Mouse (Mus musculus) stomach, postnatal 0 days (tissue): ENCODE data around the gene 1700022I11Rik.

Experiments used
- CTCF ChIP-seq: IDR thresholded peaks from 2 replicates; pipeline ENCODE4 v1.5.1; 2016; ENCODE audit warnings: antibody characterized with exemption, low read depth, mild to moderate bottlenecking, moderate library complexity
- EP300 ChIP-seq: optimal IDR thresholded peaks from 2 replicates; pipeline ENCODE3; 2016; ENCODE audit warnings: antibody characterized with exemption

DNA sequence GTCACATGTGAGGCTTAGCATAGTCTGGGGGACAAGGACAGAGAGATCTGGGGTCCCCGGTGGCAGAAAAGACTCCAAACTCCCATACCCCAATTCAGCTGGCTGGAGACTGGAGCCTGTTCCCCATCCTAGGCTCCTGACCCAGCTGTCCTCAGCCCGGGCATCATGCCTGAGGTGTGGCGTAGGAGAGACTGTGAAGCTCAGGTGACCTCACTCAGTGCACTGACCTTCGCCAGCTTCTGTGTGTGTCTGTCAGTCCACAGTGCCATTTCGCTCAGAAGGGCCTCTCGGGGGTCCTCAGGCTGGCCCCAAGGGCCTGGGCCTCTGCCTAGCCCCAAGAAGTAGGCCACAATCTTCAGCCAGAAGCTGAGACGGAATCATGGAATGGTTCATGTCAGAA is 16.8 kb upstream of the 1700022I11Rik start:
- TF ChIP-seq CTCF (no peak), EP300 (no peak)
